ENCODE assay signal across 8 mouse cellular contexts in the genomic region with DNA sequence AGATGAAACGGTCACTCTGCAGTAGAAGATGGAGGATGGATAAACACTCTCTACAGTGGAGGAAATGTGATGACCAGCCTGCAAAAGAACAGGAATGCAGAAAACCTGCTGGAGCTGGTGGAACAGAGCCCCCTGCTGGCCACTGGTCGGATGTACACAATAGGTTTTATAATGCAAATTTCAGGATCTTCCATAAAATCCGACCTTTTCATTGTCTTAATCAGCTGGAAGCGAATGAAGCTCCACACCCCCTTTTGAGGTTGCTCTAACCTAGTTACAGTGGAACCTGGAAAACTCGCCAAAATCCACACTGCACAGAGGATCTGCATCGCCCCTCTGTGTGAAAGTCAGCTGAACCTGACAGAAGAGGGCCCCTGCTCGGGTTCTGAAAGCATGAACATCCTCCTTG.
DNase-seq lines count a peak whose midpoint lies in the region; ATAC-seq and TF ChIP-seq lines count a peak whose summit lies in the region.

No protein-coding gene starts in this region.

- H3K27ac ChIP-seq in intestine, postnatal 0 days (ENCODE audit: low read depth, low read length) = no peak overlapping the region
- H3K27ac ChIP-seq in liver, embryonic 14.5 days = no peak overlapping the region
- H3K27ac ChIP-seq in neural tube, embryonic 14.5 days (ENCODE audit: low read depth, low read length) = no peak overlapping the region

- H3K4me1 ChIP-seq in intestine, postnatal 0 days (replicated peaks; ENCODE audit: control insufficient read depth, insufficient read depth, low read length) = no peaks in the 10 kb centered on the region
- no peaks in the 10 kb centered on the region for H3K4me1 ChIP-seq in liver, embryonic 14.5 days (replicated peaks; ENCODE audit: control insufficient read depth in 2 of 2, insufficient read depth in 2 of 2, low read length in 1 of 2)
- no peaks in the 10 kb centered on the region for H3K4me1 ChIP-seq in neural tube, embryonic 14.5 days (ENCODE audit: control insufficient read depth, insufficient read depth, low read length)

- H3K4me2 ChIP-seq in intestine, postnatal 0 days (replicated peaks; ENCODE audit: low read depth) = no peak overlapping the region
- H3K4me2 ChIP-seq in liver, embryonic 14.5 days (ENCODE audit: low read depth) = no peak overlapping the region
- peak overlapping the region; percentile 34; the same call in 1 of the 2 replicates for H3K4me2 ChIP-seq in neural tube, embryonic 14.5 days (ENCODE audit: low read depth, low read length)

- H3K4me3 ChIP-seq in intestine, postnatal 0 days (ENCODE audit: low read depth, low read length) = no peak overlapping the region
- H3K4me3 ChIP-seq in liver, embryonic 14.5 days (ENCODE audit: insufficient read depth in 1 of 2, low read depth in 2 of 2, low read length in 2 of 2) = no peak overlapping the region
- H3K4me3 ChIP-seq in neural tube, embryonic 14.5 days (ENCODE audit: low read depth, low read length) = no peak overlapping the region

- no peaks in the 10 kb centered on the region for H3K36me3 ChIP-seq in intestine, postnatal 0 days (ENCODE audit: control insufficient read depth, insufficient read depth)
- H3K36me3 ChIP-seq in liver, embryonic 14.5 days (replicated peaks; ENCODE audit: control insufficient read depth, insufficient read depth, low read depth) = no peaks in the 10 kb centered on the region
- H3K36me3 ChIP-seq in neural tube, embryonic 14.5 days (ENCODE audit: control insufficient read depth, insufficient read depth, low read length) = no peaks in the 10 kb centered on the region

- H3K9me3 ChIP-seq in intestine, postnatal 0 days (ENCODE audit: control insufficient read depth) = no peaks in the 10 kb centered on the region
- no peaks in the 10 kb centered on the region for H3K9me3 ChIP-seq in liver, embryonic 14.5 days (ENCODE audit: control insufficient read depth, low read length)
- H3K9me3 ChIP-seq in neural tube, embryonic 14.5 days (ENCODE audit: control insufficient read depth, low read length) = no peaks in the 10 kb centered on the region

- TF ChIP-seq CTCF in intestine, postnatal 0 days (IDR thresholded peaks at IDR 0.05; ENCODE audit: low read depth) = peak; percentile 93
- TF ChIP-seq CTCF in liver, embryonic 14.5 days (IDR thresholded peaks at IDR 0.05; ENCODE audit: low read depth) = peak; percentile 84

- WGBS in intestine, postnatal 0 days = 32% methylated on average over 7 of the region's 7 CpGs
- WGBS in liver, embryonic 14.5 days (ENCODE audit: insufficient replicate concordance) = 32% methylated on average over 7 of the region's 7 CpGs
- 12% methylated on average over 7 of the region's 7 CpGs for WGBS in neural tube, embryonic 14.5 days

- TF ChIP-seq EP300 in liver, embryonic 14.5 days (IDR thresholded peaks at IDR 0.05; ENCODE audit: low read depth) = no peak

- DNase-seq in A20 (ENCODE audit: low read depth, low spot score) (peak; percentile 53), NIH3T3 (ENCODE audit: low read depth) (peak; percentile 85)
- peak; percentile 91 for DNase-seq in cerebellum, postnatal 14 days
- DNase-seq in frontal cortex, postnatal 25 days (ENCODE audit: low spot score in 2 of 2) = peak; percentile 72 to 73
- peak in 2 of 3 experiments; percentile 11 to 17 for DNase-seq in liver, embryonic 14.5 days (ENCODE audit: low read depth in 3 of 3, low spot score in 3 of 3)
- peak; percentile 30 to 39 for DNase-seq in thymus, postnatal 36 days

- no peaks in the 10 kb centered on the region for H3K27me3 ChIP-seq in intestine, postnatal 0 days (replicated peaks; ENCODE audit: control insufficient read depth, insufficient read depth, low read length)
- no peaks in the 10 kb centered on the region for H3K27me3 ChIP-seq in liver, embryonic 14.5 days (ENCODE audit: control insufficient read depth, insufficient read depth, low read length)
- H3K27me3 ChIP-seq in neural tube, embryonic 14.5 days (ENCODE audit: control insufficient read depth, insufficient read depth, low read length) = no peaks in the 10 kb centered on the region

- ATAC-seq in intestine, postnatal 0 days = no peak
- ATAC-seq in liver, embryonic 14.5 days (ENCODE audit: insufficient read depth) = no peak
- peak; percentile 90 for ATAC-seq in neural tube, embryonic 14.5 days (ENCODE audit: low read depth)

- no peak overlapping the region for H3K9ac ChIP-seq in intestine, postnatal 0 days (ENCODE audit: low read depth, low read length)
- no peak overlapping the region for H3K9ac ChIP-seq in liver, embryonic 14.5 days (replicated peaks)
- H3K9ac ChIP-seq in neural tube, embryonic 14.5 days (replicated peaks; ENCODE audit: low read depth, low read length) = no peak overlapping the region

Comparison
In these comparisons a context has a peak if more than half of its experiments do, and no peak if none do; other contexts are left out.
1. DNase-seq: peak in every context shown above with its lines; median percentile 91 in cerebellum, postnatal 14 days; 85 in NIH3T3; 72 in frontal cortex, postnatal 25 days; 53 in A20; 34 in thymus, postnatal 36 days; 14 in liver, embryonic 14.5 days.